Mouse (Mus musculus) thymus, adult 2 months (tissue): ENCODE data around the gene Akap13.

Experiments used
- CTCF ChIP-seq: fragments of 200-500 bp; IDR thresholded peaks from 2 replicates; pipeline ENCODE4 v1.5.1; 2012; ENCODE audit warnings: mild to moderate bottlenecking, control low read depth, low read length, moderate library complexity, borderline replicate concordance; ENCODE audit not compliant: control insufficient read depth, poor library complexity, insufficient read depth; ENCODE audit errors: extremely low read depth
- POLR2A ChIP-seq: fragments of 200-500 bp; IDR thresholded peaks from 2 replicates; pipeline ENCODE4 v1.6.1; 2012; ENCODE audit warnings: mild to moderate bottlenecking, low read length, control low read depth, moderate library complexity; ENCODE audit not compliant: control insufficient read depth, poor library complexity, insufficient read depth; ENCODE audit errors: extremely low read depth

DNA sequence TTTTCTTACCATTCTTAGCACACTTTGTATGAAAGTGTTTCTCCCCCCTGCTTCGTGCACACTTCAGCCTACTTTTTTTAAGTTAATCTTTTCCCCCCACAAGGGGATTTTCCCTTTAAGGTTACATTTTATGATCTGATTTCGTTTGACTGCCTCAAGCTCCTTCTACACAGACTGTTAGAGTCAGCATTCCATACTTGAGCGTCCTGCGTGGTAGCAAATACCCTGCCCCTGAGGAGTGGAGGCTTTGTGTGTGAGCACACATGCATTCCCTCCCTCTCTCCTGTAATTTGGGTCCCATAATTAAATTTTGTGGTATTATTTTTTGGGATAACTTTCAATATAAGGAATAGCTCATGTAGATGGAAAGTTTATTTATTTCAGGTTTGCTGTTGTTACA is 103.8 kb downstream of the Akap13 start:
- no peak for TF ChIP-seq CTCF
- no peak for TF ChIP-seq POLR2A
